Mouse (Mus musculus): ENCODE measurements at regions not wholly inside any gene's neighbourhood (a gene's known extent, or its start where the extent isn't known, plus 50 kb on each side); places are given as distances from the start of the nearest gene placed in this dataset.

DNA sequence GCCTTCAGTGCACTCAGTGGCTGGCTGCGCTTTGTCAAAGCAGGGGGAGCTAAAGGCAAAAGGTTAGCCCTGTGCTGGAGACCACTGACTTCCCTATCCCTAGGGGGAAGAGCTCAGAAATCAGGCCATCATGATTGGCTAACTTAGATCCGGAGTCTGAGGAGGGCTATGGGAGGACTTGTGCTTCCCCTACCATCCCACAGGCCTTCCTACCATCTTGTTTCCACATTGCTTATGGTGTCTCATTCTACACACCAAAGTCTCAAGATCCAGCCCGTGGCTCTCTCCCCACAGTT lies 72.9 kb upstream of the 1700024P04Rik start:
- ATAC-seq: no peak

DNA sequence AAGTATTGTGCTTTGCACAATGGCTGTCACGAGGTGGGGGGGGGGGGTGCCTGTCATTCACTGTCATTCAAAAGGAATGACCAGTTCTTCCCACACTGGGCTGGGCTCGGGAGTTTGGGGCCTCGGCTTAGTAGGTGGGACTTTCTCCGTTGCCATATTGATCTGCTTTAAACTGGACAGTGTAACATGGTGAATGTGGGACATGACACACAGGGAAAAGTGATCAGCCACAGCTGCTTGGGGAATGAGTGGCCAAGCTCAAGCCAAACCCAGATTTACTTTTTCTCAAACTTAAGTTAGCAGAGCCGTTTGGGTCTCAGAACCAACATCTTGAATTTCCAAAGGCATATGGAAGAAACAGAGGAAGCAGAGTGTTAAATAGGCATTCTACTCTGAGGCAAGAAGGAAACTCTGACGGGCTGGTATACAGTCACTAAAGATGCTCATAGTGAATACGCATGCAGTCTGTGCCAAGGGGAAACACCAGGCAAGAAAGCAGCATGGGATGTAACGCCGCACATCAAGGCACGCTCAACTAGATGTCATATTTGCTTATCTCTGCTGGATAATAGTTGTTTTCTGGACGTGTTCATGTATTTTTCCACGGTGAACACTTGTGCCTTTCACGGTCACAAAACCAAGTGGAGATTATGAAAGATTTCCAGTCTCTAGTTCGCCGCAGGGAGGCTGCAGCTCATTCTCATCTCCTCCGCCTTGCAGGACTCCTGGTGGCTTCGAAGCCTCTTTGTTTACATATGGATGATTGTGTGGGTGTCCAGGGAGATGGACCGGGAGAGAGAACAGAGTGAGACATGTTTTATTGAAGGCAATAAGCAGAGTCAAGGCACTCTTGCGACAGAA lies 72.3 kb upstream of the 1700024P04Rik start:
- no peak for ATAC-seq

DNA sequence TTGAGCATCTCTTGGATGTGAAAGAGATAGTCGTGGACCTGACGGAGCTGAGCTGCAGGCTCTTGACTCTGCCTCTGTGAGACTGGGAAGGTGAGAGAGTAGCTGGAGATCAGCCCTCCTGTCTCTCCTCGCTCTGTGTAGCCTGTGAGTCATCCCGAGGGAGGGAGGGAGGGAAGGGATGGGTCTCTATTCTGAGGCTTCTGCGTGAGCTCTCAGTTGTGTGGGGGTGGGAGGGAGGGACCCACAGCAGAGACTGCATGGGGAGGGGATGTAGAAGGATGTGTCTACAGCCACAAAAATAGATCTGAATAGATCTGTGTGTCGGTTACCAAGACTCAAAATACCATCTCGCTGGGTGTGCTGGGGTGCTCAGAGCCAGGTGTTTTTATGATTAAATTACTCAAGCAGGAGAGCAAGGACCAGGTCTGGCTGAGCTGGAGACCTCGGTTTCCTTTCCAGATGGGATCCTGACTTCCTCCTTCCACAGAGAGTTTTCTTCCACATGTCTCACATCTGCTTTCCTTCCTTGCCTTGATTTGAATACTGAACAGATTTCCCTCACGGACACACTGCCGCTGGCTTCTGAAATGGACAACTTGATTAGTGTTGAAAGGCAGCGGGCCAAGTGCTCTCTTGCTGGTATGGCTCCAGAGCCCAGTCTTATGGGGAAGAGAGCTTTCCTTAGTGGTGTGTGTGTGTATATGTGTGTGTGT lies 71.4 kb upstream of the 1700024P04Rik start:
- no peak for ATAC-seq

DNA sequence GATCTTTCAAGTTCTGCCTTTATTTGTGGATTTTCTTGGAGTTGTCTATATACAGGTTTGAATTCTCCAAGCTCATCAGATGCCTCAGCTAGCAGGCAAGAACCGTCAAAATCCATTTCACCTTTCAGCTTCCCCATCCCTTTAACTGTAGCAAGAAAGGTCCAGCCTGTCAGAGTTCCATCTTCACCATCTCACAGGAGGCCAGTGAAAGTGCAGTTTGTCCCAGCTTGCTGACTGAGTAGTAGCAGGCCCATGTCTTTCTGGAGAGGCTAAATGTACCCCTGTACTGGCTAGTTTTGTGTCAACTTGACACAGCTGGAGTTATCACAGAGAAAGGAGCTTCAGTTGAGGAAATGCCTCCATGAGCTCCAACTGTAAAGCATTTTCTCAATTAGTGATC lies 67.7 kb upstream of the 1700024P04Rik start:
- no peak for ATAC-seq

DNA sequence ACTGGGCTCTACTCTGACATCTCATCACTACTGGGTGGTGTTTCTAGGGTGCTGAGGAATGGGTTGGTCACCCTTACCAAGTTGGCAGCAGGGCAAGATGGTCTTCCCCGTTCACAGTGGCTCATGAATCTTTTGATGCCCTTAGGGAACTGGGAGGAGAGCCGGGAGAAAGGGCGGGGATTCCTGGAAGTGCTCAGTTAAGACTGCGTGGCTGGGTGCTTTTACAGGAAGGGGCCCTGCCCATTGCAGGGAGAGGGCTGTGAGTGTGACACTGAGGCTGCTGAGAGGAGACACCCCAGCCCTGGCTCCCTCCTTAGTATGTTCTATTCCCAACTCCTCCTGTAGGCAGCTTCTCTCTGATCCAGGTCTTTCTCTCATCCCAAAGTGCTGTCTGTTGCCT lies 65.3 kb upstream of the 1700024P04Rik start:
- no peak for ATAC-seq

DNA sequence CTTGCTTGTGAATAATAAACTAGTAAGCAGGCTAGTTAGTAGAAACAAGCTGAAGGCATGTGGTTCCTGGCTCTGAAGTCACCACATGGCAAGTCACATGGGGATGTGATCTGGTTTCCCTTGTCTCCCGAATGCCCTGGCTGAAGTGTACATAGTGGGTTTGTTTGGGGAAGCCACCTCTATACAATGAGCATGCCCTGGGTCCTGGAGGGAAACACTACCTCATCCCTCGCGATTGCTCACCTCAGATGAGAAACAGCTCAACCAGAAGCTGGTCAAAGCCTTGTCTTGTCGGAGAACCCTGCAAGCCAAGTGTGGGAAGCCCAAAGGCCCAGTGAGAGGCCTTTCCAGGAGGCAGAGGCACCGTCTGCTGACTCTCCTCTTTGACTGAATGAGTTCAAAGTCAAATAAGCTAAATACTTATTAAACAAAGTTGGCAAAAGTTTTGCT lies 64.3 kb upstream of the 1700024P04Rik start:
- ATAC-seq: no peak

DNA sequence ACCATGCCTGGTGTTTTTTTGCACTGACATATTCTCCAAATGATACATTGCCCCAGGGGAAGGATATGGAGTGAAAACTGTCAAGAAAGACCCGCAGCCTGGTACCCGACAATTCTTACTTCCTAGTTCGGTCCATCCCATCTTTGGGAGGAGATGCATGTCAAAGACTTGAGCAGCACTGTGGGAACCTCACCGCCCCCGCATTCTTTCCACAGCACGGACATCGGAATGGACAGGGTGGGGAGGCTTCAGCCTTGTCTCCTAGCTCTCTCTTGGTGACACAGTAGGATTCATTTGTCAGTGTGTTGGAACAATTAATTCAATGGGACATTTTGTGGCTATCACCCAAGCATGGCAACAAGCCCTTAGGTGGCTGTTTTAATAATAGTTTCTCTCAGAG lies 62.9 kb upstream of the 1700024P04Rik start:
- ATAC-seq: no peak

DNA sequence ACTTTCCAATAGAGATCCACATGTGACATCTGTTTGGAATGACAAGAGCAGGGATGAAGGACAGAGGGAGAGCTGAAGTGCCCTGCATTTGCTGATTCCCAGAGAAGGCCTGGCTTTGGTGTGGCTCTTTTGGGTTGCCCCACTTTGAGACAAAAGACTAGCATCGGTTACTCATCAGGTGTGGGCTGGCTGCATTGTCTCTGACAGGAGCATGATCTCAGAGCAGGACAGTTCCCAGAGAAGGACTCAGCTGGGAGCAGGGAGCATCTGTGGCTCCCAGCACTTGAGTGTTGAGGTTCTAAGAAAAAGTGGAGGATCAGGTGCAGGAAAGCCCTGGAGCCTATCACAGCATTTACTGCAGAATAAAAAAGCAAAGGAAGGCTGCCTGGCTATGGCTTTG lies 62.4 kb upstream of the 1700024P04Rik start:
- ATAC-seq: no peak

DNA sequence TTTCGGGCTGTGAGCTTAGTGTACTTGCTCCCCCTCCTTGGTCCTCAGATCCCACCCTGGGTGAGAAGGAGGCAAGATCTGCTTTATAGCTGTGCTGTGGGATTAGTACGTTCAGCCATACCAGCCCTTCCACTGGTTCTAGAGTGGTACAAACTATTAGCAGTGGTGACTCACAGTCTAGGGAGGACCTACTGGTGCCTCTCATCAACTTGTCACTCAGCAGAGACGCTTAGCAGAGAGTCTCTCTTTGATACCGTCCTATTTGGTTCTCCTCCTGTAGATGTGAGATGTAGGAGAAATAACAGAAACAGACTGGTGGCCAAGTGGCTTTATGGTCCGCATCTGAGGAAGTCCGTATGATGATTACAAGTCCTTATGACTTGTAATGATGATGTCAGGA lies 57.7 kb upstream of the 1700024P04Rik start:
- ATAC-seq: no peak

DNA sequence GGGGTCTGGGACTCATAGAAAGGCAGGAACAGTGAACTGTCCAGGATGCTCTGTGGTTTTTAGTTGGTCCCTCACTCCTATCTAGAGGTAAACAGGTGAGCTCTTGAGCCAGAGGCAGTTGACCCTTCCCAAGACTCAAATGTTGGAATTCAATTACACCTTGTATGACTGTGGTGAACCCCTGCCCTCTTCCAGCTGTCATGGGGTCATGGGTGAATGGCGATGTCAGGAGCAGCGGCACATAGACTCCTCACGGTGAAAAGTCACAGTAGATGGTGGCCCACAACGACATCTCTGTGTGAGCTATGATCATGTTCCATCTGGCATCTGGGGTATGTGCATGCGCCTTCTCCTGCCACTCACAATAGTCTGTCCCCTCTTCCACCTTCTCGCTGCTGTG lies 56.9 kb upstream of the 1700024P04Rik start:
- ATAC-seq: no peak

DNA sequence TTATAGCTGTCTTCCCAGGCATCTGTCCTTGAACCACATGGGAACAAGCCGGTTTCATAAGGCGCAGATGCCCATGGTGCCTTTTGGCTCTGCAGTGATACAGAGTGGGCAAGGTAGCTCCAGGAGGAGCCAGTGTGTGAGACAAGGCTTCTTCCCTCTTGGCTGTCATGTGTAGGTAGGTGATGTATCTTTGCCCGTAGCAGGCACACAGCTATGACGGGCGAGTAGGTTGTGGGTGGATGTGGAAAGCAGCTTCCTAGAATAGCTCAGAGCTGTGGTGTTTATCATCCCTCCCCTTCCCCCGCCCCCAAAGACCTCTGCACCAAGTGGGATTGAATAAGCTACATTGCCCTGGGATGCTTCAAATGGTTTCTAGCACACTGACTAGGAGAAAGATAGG lies 56.5 kb upstream of the 1700024P04Rik start:
- ATAC-seq: no peak

DNA sequence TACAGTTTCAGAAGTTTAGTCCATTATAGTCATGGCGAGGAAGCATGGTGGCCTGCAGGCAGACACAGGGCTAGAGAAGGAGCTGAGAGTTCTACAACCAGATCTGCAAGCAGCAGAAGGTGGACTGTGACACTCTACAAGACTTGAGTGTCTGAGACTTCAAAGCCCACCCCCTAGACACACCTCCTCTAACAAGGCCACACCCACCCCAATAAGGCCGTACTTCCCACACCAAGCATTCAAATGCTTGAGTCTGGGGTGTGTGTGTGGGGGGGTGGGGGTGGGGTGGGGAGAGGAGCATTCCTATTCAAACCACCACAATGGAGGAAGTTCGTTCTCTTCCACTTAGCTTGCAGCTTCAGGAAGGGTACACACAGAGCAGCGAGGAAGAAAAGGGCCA lies 55.8 kb upstream of the 1700024P04Rik start:
- no peak for ATAC-seq

DNA sequence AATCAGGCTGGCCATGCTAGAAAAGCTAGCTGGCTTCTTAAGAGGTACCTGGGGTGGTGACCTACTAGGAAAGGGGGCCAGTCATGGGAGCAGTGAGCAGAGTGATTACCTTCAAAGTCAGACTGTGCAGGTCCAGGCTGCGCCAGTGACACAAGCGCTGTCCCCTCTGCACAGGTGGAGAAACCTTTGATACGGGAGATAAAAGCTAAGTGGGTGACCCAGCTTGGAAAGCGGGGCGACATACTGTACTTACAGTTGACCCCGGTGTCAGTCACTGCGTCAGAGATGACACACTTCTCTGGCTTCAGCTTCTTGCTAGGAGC lies 54.7 kb upstream of the 1700024P04Rik start:
- ATAC-seq: no peak

DNA sequence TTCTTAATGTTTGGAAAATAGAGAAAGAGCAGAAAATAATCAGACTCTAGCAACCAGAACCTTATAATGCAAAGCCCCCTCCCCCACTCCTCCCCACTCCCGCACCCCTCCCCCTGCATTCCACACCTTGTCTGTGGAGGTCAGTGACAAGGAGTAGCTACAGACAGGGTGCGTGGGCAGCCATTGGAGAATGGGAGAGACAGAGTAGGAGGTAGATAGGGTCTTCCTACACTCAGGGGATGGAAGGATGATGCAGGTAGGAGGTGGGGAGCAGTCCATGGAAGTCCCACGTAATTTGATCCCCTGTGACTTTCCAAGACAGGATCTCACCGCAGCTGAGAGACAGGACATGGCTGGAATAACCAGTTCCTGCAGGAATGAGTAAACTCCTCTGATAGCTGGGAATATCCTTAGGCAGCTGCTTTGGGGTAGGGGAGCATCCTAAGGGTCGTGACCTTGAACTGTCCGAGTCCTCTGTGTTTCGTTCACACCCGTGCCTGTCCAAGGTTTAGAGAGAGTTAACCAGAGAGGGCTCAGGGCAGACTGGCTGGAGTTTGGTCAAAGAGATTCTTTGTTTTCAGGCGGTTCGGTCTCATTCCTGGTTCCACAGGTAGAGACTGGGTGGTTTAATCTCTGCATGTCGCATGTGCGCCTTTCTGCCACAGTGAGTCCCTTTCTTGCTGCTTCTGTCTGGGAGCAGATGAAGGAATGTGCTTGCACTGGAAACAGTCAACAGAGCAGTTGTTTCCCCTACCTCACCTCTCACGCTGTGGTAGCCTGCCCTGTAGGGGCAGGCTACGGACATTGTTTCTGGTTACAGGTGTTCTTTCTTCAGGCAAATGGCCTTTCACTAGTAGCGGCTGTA lies 54.1 kb upstream of the 1700024P04Rik start:
- no peak for ATAC-seq

DNA sequence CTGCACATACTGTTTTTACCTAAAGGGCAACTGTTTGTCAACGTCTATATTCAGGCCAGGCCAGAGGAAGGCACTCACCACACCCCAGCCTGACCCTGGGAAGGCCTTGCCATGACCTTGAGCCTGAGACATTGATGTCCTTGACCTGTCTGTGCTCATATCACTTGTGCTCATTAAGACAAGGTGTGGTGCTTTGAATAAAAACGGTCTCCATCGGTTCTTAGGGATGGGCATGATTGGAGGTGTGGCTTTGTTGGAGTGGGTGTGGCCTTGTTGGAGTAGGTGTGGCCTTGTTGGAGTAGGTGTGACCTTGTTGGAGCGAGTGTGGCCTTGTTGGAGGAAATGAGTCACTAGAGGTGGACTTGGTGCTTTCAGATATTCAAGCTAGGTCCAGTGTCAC lies 52.8 kb upstream of the 1700024P04Rik start:
- no peak for ATAC-seq
